Mouse (Mus musculus): ENCODE measurements around the gene Map3k15.

- TF ChIP-seq POLR2A (IDR thresholded peaks at IDR 0.05; ENCODE audit: borderline replicate concordance, extremely low read depth, insufficient read depth, insufficient read length, poor library complexity, severe bottlenecking): no peak
- TF ChIP-seq CTCF (IDR thresholded peaks at IDR 0.05; ENCODE audit: borderline replicate concordance, extremely low read depth, insufficient read depth, insufficient read length): no peak
Observed at GRCm38 (mm10) chrX:160091973-160092372, 103.7 kb downstream of the Map3k15 start.

Data from brain, embryonic 14.5 days (tissue).